In the genomic region with DNA sequence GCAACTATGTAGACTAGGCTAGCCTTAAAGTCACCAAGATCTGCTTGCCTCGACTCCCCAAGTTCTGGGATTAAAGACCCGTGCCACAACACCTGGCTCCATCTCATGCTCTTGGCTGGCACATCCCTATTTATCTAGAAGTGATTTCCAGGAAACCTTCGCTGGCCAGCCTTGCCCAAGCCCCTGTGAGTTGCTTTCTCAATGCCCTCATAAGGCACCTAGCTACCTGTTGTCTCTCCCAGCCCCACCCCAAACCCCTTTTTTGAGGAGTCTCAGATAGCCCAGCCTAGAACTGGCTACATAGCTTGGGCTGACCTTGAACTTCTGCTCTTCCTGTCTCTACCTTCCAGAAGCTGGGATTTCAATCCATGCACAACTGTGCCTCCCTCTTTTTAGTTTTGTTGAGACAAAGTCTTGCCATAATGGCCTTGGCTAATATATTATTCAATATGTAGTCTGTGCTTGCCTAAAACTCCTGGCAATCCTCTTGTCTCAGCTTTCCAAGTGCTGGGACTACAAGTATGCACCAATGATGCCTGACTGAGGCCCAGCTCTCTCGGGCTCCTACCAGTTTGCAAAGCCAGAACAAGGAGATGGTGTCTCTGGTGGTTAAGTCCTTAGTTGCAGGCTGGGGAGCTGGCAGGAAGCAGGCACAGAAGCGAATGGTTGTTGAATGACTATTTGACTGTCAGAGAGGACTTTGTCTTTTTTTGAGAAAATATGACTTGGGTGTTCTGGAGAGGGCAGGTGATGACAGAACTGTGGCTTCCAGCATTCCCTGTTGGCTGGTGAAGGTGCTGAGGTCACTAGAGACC, we compare ENCODE assay signal across 7 mouse cellular contexts. TPM values are rescaled to one million over a fixed set of nuclear protein-coding genes. Genes with fewer than 3 reads are reported as not detected.
DNase-seq lines count a peak whose midpoint lies in the region; ATAC-seq and TF ChIP-seq lines count a peak whose summit lies in the region.

No protein-coding gene starts in this region.

- TF ChIP-seq CTCF in spleen, adult 2 months (IDR thresholded peaks at IDR 0.05; ENCODE audit: extremely low read depth, insufficient read depth, insufficient read length, insufficient replicate concordance): peak; percentile 21; the same call in 1 of the 2 replicates

- H3K27ac ChIP-seq in spleen, adult 2 months (ENCODE audit: insufficient read depth, low read length): peak overlapping the region; percentile 100
- peak overlapping the region; percentile 98 for H3K27ac ChIP-seq in hindbrain, embryonic 11.5 days (ENCODE audit: low read depth, low read length)
- H3K27ac ChIP-seq in liver, embryonic 15.5 days (replicated peaks): peak overlapping the region; percentile 93
- peak overlapping the region; percentile 95 for H3K27ac ChIP-seq in neural tube, embryonic 15.5 days (replicated peaks)

- WGBS in spleen, adult 2 months: 63% methylated on average over 5 of the region's 5 CpGs
- WGBS in hindbrain, embryonic 11.5 days: 74% methylated on average over 5 of the region's 5 CpGs
- WGBS in liver, embryonic 15.5 days (ENCODE audit: insufficient replicate concordance): 52% methylated on average over 5 of the region's 5 CpGs
- 64% methylated on average over 5 of the region's 5 CpGs for WGBS in neural tube, embryonic 15.5 days

- no peaks in the 10 kb centered on the region for H3K9me3 ChIP-seq in hindbrain, embryonic 11.5 days (ENCODE audit: control insufficient read depth, low read length)
- no peaks in the 10 kb centered on the region for H3K9me3 ChIP-seq in liver, embryonic 15.5 days (replicated peaks)
- H3K9me3 ChIP-seq in neural tube, embryonic 15.5 days (replicated peaks): no peaks in the 10 kb centered on the region

- H3K36me3 ChIP-seq in spleen, adult 2 months (ENCODE audit: control insufficient read depth, insufficient read depth, low read length): no peaks in the 10 kb centered on the region
- H3K36me3 ChIP-seq in hindbrain, embryonic 11.5 days (ENCODE audit: control insufficient read depth, insufficient read depth, low read length): no peaks in the 10 kb centered on the region
- H3K36me3 ChIP-seq in liver, embryonic 15.5 days (replicated peaks): no peaks in the 10 kb centered on the region
- no peaks in the 10 kb centered on the region for H3K36me3 ChIP-seq in neural tube, embryonic 15.5 days

- no peaks in the 10 kb centered on the region for H3K27me3 ChIP-seq in spleen, adult 2 months (ENCODE audit: control insufficient read depth, insufficient read depth, low read length)
- no peaks in the 10 kb centered on the region for H3K27me3 ChIP-seq in hindbrain, embryonic 11.5 days (ENCODE audit: control insufficient read depth, insufficient read depth, low read length)
- peaks cover 51% of the 10 kb centered on the region for H3K27me3 ChIP-seq in liver, embryonic 15.5 days
- H3K27me3 ChIP-seq in neural tube, embryonic 15.5 days (replicated peaks): no peaks in the 10 kb centered on the region

- ATAC-seq in hindbrain, embryonic 11.5 days (ENCODE audit: low FRiP score): peak; percentile 0; the same call in 1 of the 2 replicates
- ATAC-seq in liver, embryonic 15.5 days (ENCODE audit: insufficient read depth): no peak
- ATAC-seq in neural tube, embryonic 15.5 days (ENCODE audit: low FRiP score): no peak

- H3K4me3 ChIP-seq in spleen, adult 2 months (ENCODE audit: extremely low read depth, insufficient read depth, insufficient read length): peak overlapping the region; percentile 83; the same call in 1 of the 2 replicates
- H3K4me3 ChIP-seq in hindbrain, embryonic 11.5 days (ENCODE audit: low read depth, low read length): peak overlapping the region; percentile 89; the same call in 1 of the 2 replicates
- H3K4me3 ChIP-seq in liver, embryonic 15.5 days (replicated peaks): peak overlapping the region; percentile 72
- H3K4me3 ChIP-seq in neural tube, embryonic 15.5 days (replicated peaks): no peak overlapping the region

- H3K4me1 ChIP-seq in spleen, adult 2 months (ENCODE audit: control insufficient read depth, insufficient read depth, insufficient read length): peaks cover 12% of the 10 kb centered on the region
- peaks cover 6% of the 10 kb centered on the region for H3K4me1 ChIP-seq in hindbrain, embryonic 11.5 days (replicated peaks; ENCODE audit: control insufficient read depth, insufficient read depth, low read length)
- H3K4me1 ChIP-seq in liver, embryonic 15.5 days (replicated peaks): peaks cover 41% of the 10 kb centered on the region
- H3K4me1 ChIP-seq in neural tube, embryonic 15.5 days: peaks cover 30% of the 10 kb centered on the region

- DNase-seq in spleen, adult 2 months (ENCODE audit: low read depth in 1 of 2, low spot score in 2 of 2): peak in 1 of 2 experiments; percentile 52
- no peak for DNase-seq in spleen, adult 12 weeks (ENCODE audit: low spot score)
- peak; percentile 54 for DNase-seq in embryo, embryonic 10 days (ENCODE audit: low spot score)
- peak; percentile 38 for DNase-seq in hindbrain, embryonic 11.5 days (ENCODE audit: low spot score)
- no peak for DNase-seq in layer of hippocampus, postnatal 36 days

- no peak for TF ChIP-seq POLR2A in spleen, adult 2 months (IDR thresholded peaks at IDR 0.05; ENCODE audit: low read depth, low read length)

- H3K9ac ChIP-seq in hindbrain, embryonic 11.5 days (ENCODE audit: low read depth, low read length): no peak overlapping the region
- H3K9ac ChIP-seq in liver, embryonic 15.5 days: no peak overlapping the region
- H3K9ac ChIP-seq in neural tube, embryonic 15.5 days (replicated peaks): no peak overlapping the region

- H3K4me2 ChIP-seq in hindbrain, embryonic 11.5 days (replicated peaks; ENCODE audit: low read depth, low read length): peak overlapping the region; percentile 82
- H3K4me2 ChIP-seq in liver, embryonic 15.5 days: peak overlapping the region; percentile 94
- H3K4me2 ChIP-seq in neural tube, embryonic 15.5 days: peak overlapping the region; percentile 89

RNA-seq across cellular contexts. Expression of a gene that starts 0.8 kb away (rescaled TPM):
- 45.3 and 57.7 TPM in 2 replicates for polyA plus RNA-seq in spleen, adult 2 months (2012; rRNA removed)
- 26.4 and 28.4 TPM in 2 replicates for polyA plus RNA-seq in hindbrain, embryonic 11.5 days (2014; fragmentation: Nextera tagmentation; extraction: Ambion mirVana)
- polyA plus RNA-seq in liver, embryonic 15.5 days (2015; fragmentation: Nextera tagmentation; extraction: Ambion mirVana): 5.6 and 7.4 TPM in 2 replicates
- 11.6 and 13.9 TPM in 2 replicates for polyA plus RNA-seq in neural tube, embryonic 15.5 days (2015; fragmentation: Nextera tagmentation; extraction: Ambion mirVana)
- total RNA-seq in layer of hippocampus, postnatal 36 days (2021): 10 to 100 TPM; 21.7 to 23.1 TPM

Comparison
In these comparisons a context has a peak if more than half of its experiments do, and no peak if none do; other contexts are left out.
1. DNase-seq: peak in embryo, embryonic 10 days (single experiment) and hindbrain, embryonic 11.5 days (single experiment); none in spleen, adult 12 weeks (single experiment) and layer of hippocampus, postnatal 36 days (0 of 2).
2. Peak in every context shown above with its lines, with median percentiles within 50 percentile points of each other: H3K27ac ChIP-seq and H3K4me2 ChIP-seq.